ENCODE assay signal across 12 mouse cellular contexts in the genomic region with DNA sequence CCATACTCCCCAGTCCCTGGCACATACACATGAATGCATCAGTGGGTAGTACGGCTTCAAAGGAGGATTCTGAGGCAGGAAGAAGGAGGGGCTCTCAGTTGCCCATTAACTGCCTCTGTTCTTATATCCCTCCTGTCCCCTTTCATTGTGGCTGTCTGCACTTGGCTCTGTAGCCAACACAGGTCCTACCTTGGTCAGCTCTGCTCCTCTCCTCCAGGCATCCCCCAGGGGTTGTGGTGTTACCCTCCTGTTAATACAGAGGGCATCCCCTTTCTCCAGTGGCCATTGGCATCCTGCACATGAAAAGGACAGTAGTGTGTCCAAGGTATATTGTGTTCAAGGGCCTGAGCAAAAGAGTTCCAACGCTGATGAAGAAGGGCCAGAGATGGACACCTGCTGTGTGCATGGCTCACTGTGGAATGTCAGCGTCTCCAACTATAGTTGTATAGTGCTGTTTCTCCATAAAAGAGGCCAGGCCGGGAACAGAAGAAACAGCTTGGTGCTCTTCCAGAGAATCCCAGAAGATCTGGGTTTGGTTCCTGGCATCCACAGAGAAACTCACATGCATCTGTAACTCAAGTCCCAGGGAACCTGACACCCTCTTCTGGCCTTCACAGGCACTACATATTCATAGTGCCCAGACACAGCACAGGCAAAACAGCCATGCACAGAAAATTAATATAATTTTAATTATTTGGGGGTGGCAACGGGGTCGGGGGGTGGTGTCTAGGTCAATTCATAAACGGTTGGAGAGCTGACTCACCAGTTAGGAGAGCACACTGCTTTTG. TPM values are rescaled to one million over a fixed set of nuclear protein-coding genes. Genes with fewer than 3 reads are reported as not detected.
DNase-seq lines count a peak whose midpoint lies in the region; ATAC-seq and TF ChIP-seq lines count a peak whose summit lies in the region.
"Had no signal": no experiment of that assay in that cellular context is flagged by ENCODE, and none has a peak within 500 bp of the region (broad histone marks: within the 10 kb centered on the region; RNA-seq: fewer than 3 reads in every experiment).

No protein-coding gene starts in this region.

- no peak overlapping the region for H3K4me3 ChIP-seq in heart, embryonic 10.5 days
- no peak overlapping the region for H3K4me3 ChIP-seq in layer of hippocampus, adult 2 months
- peak overlapping the region; percentile 70 for H3K4me3 ChIP-seq in liver, embryonic 16.5 days (ENCODE audit: low read depth, low read length)
- H3K4me3 ChIP-seq: embryonic facial prominence, embryonic 13.5 days; hindbrain, embryonic 12.5 days had no signal

- H3K9ac ChIP-seq in liver, embryonic 16.5 days (ENCODE audit: low read depth, low read length): peak overlapping the region; percentile 63
- H3K9ac ChIP-seq: embryonic facial prominence, embryonic 13.5 days; hindbrain, embryonic 12.5 days had no signal

- WGBS in heart, embryonic 10.5 days: 79% methylated on average over 7 of the region's 7 CpGs
- 71% methylated on average over 7 of the region's 7 CpGs for WGBS in liver, embryonic 16.5 days (ENCODE audit: insufficient replicate concordance)

- H3K36me3 ChIP-seq in heart, embryonic 10.5 days: peaks cover 14% of the 10 kb centered on the region; the same call in 1 of the 2 replicates
- H3K36me3 ChIP-seq in liver, embryonic 16.5 days (ENCODE audit: control insufficient read depth, insufficient read depth): peaks cover 45% of the 10 kb centered on the region
- H3K36me3 ChIP-seq: embryonic facial prominence, embryonic 13.5 days; hindbrain, embryonic 12.5 days had no signal

- ATAC-seq in liver, embryonic 16.5 days (ENCODE audit: low read depth): no peak

- H3K4me1 ChIP-seq in heart, embryonic 10.5 days: peaks cover 48% of the 10 kb centered on the region
- H3K4me1 ChIP-seq in liver, embryonic 16.5 days (ENCODE audit: control insufficient read depth, low read depth, low read length): peaks cover 61% of the 10 kb centered on the region

- H3K27me3 ChIP-seq in heart, embryonic 10.5 days (ENCODE audit: insufficient read depth, poor library complexity, severe bottlenecking): no peaks in the 10 kb centered on the region
- no peaks in the 10 kb centered on the region for H3K27me3 ChIP-seq in liver, embryonic 16.5 days (ENCODE audit: control insufficient read depth, insufficient read depth, low read depth, low read length)
- H3K27me3 ChIP-seq: embryonic facial prominence, embryonic 13.5 days; hindbrain, embryonic 12.5 days had no signal

- peak overlapping the region; percentile 80 for H3K4me2 ChIP-seq in liver, embryonic 16.5 days (ENCODE audit: low read depth, low read length)
- H3K4me2 ChIP-seq: embryonic facial prominence, embryonic 13.5 days; hindbrain, embryonic 12.5 days had no signal

- peak; percentile 42 for TF ChIP-seq CTCF in layer of hippocampus, adult 2 months (conservative IDR thresholded peaks at IDR 0.05)

- DNase-seq in heart, embryonic 10.5 days (ENCODE audit: low spot score): no peak
- DNase-seq in heart, postnatal 4 days: no peak
- no peak for DNase-seq in layer of hippocampus, adult 2 months (ENCODE audit: low spot score in 2 of 2)
- no peak for DNase-seq in layer of hippocampus, postnatal 25 days (ENCODE audit: extremely low spot score in 1 of 2, low spot score in 1 of 2)
- peak; percentile 22 for DNase-seq in R1 (ENCODE audit: low read depth, low spot score)
- DNase-seq in T-cell, adult 2 months (ENCODE audit: low spot score): no peak
- no peak for DNase-seq in urinary bladder, postnatal 36 days (ENCODE audit: low spot score in 2 of 2)
- DNase-seq: cerebellum, adult 9-10 months; kidney, adult 9 months had no signal

- peak overlapping the region; percentile 86 for H3K27ac ChIP-seq in heart, embryonic 10.5 days
- H3K27ac ChIP-seq in layer of hippocampus, adult 2 months: no peak overlapping the region
- H3K27ac ChIP-seq in liver, embryonic 16.5 days (ENCODE audit: low read length): peak overlapping the region; percentile 98
- H3K27ac ChIP-seq: embryonic facial prominence, embryonic 13.5 days; hindbrain, embryonic 12.5 days had no signal

- H3K9me3 ChIP-seq in heart, embryonic 10.5 days: no peaks in the 10 kb centered on the region
- no peaks in the 10 kb centered on the region for H3K9me3 ChIP-seq in liver, embryonic 16.5 days (replicated peaks; ENCODE audit: control insufficient read depth, low read length)
- H3K9me3 ChIP-seq: embryonic facial prominence, embryonic 13.5 days; hindbrain, embryonic 12.5 days had no signal

RNA-seq across cellular contexts. Expression of a gene that starts 20.9 kb away (rescaled TPM):
- 8.2 and 9.4 TPM in 2 replicates for polyA plus RNA-seq in heart, embryonic 10.5 days (2016; fragmentation: Nextera tagmentation; extraction: Ambion mirVana)
- 10 to 100 TPM; 19.4 to 19.8 TPM for total RNA-seq in heart, postnatal 4 days (2021)
- total RNA-seq in layer of hippocampus, adult 2 months (2021): 1 to 10 TPM; 4.0 to 4.1 TPM
- total RNA-seq in layer of hippocampus, postnatal 25 days (2021): 1 to 10 TPM; 3.7 to 4.6 TPM
- 46.0 and 49.8 TPM in 2 replicates for polyA plus RNA-seq in liver, embryonic 16.5 days (2015; fragmentation: Nextera tagmentation; extraction: Ambion mirVana)
